Mouse (Mus musculus) kidney, adult 2 months (tissue): ENCODE measurements around the gene Hoxd13. TPM values are rescaled to one million over a fixed set of nuclear protein-coding genes. Genes with fewer than 3 reads are reported as not detected.

ENCODE experiments used
- DNase-seq: peaks from one replicate; pipeline ENCODE4 v3.0.0; 2021
- H3K27ac ChIP-seq: fragments of 200-500 bp; 2 replicates; pipeline ENCODE4 v1.5.1; 2012; ENCODE audit warnings: low read depth, low read length, control low read depth, inconsistent platforms; ENCODE audit not compliant: insufficient read depth
- H3K27me3 ChIP-seq: fragments of 200-500 bp; replicated peaks from 2 replicates; pipeline ENCODE4 v1.6.1; 2012; ENCODE audit warnings: mild to moderate bottlenecking, moderate library complexity, low read length, inconsistent platforms; ENCODE audit not compliant: control insufficient read depth, insufficient read depth
- H3K36me3 ChIP-seq: fragments of 200-500 bp; 2 replicates; pipeline ENCODE4 v1.6.1; 2012; ENCODE audit warnings: mild to moderate bottlenecking, moderate library complexity, low read length, inconsistent platforms; ENCODE audit not compliant: control insufficient read depth, insufficient read depth
- H3K4me1 ChIP-seq: fragments of 200-500 bp; 2 replicates; pipeline ENCODE4 v1.6.1; 2011; ENCODE audit warnings: low read length; ENCODE audit not compliant: control insufficient read depth, insufficient read depth
- H3K4me3 ChIP-seq: fragments of 200-500 bp; 2 replicates; pipeline ENCODE4 v1.5.1; 2011; ENCODE audit warnings: mild to moderate bottlenecking, low read depth, low read length, control low read depth; ENCODE audit not compliant: insufficient read depth
- CTCF ChIP-seq: fragments of 200-500 bp; conservative IDR thresholded peaks from 2 replicates; pipeline ENCODE4 v1.5.1; 2011; ENCODE audit warnings: low read depth, mild to moderate bottlenecking, control low read depth, low read length, moderate library complexity, mixed read lengths; ENCODE audit not compliant: insufficient read depth, insufficient read length
- POLR2A ChIP-seq: fragments of 200-500 bp; IDR thresholded peaks from one replicate; pipeline ENCODE4 v1.6.1; 2011; ENCODE audit warnings: low read depth, low read length, control low read depth
- WGBS: fragments of 180-500 bp; shearing (Covaris S2); methylation state at CpG from one replicate; pipeline ENCODE4 v1.1.7; 2018; 5-methylcytosine and 5-hydroxymethylcytosine counted together
- polyA plus RNA-seq: library from polyadenylated mRNA; depleted of rRNA; stranded (reverse); fragments of >200 nt; gene quantifications from 2 replicates; pipeline ENCODE4 v1.2.3, GENCODE M21; 2012; rRNA removed

The Hoxd13 gene
- polyA plus RNA-seq, 1 experiment: not detected

GRCm38 (mm10) chr2:74713239-74714150, 45.4 kb downstream of the Hoxd13 start:
- 33% methylated on average over 19 of the region's 19 CpGs for WGBS
- Histone ChIP-seq H3K27ac (peak overlapping the region; percentile 79), H3K4me1 (peaks cover 8% of the 10 kb centered on the region; the same call in 1 of the 2 replicates), H3K36me3 (no peaks in the 10 kb centered on the region), H3K4me3 (peak overlapping the region; percentile 44), H3K27me3 (no peaks in the 10 kb centered on the region)
- no peak for TF ChIP-seq CTCF
- no peak for TF ChIP-seq POLR2A
- DNase-seq: no peak

- Histone ChIP-seq H3K4me1 (peaks cover 5% of the 10 kb centered on the region; the same call in 1 of the 2 replicates), H3K36me3 (no peaks in the 10 kb centered on the region), H3K27ac (peak overlapping the region; percentile 79), H3K27me3 (no peaks in the 10 kb centered on the region), H3K4me3 (peak overlapping the region; percentile 22)
- TF ChIP-seq CTCF: no peak
- TF ChIP-seq POLR2A: no peak
- 18% methylated on average over 18 of the region's 18 CpGs for WGBS
- DNase-seq: no peak
These were observed 46.2 kb downstream of the Hoxd13 start for GRCm38 (mm10) chr2:74714156-74714789.

GRCm38 (mm10) chr2:74714881-74715280, 46.8 kb downstream of the Hoxd13 start:
- no peaks in the 10 kb centered on the region for H3K27me3 ChIP-seq
- peak; percentile 22 for TF ChIP-seq POLR2A
- no peak for TF ChIP-seq CTCF
- H3K36me3 ChIP-seq: no peaks in the 10 kb centered on the region
- 20% methylated on average over 14 of the region's 14 CpGs for WGBS
- peak overlapping the region; percentile 79 for H3K27ac ChIP-seq
- peak overlapping the region; percentile 6 for H3K4me3 ChIP-seq
- H3K4me1 ChIP-seq: peaks cover 8% of the 10 kb centered on the region; the same call in 1 of the 2 replicates
- no peak for DNase-seq

- no peaks in the 10 kb centered on the region for H3K36me3 ChIP-seq
- peak; percentile 94 for DNase-seq
- peak; percentile 92 for TF ChIP-seq CTCF
- no peak for TF ChIP-seq POLR2A
- H3K27ac ChIP-seq: no peak overlapping the region; the same call in 1 of the 2 replicates
- 4% methylated on average over 26 of the region's 26 CpGs for WGBS
- no peaks in the 10 kb centered on the region for H3K27me3 ChIP-seq
- H3K4me3 ChIP-seq: peak overlapping the region; percentile 12; the same call in 1 of the 2 replicates
- H3K4me1 ChIP-seq: peaks cover 8% of the 10 kb centered on the region; the same call in 1 of the 2 replicates
These were observed 47.6 kb downstream of the Hoxd13 start for GRCm38 (mm10) chr2:74715504-74716241.

- TF ChIP-seq POLR2A (no peak), CTCF (no peak)
- H3K27ac ChIP-seq: no peak overlapping the region
- no peaks in the 10 kb centered on the region for H3K36me3 ChIP-seq
- H3K4me3 ChIP-seq: no peak overlapping the region
- no peaks in the 10 kb centered on the region for H3K27me3 ChIP-seq
- peaks cover 21% of the 10 kb centered on the region; the same call in 1 of the 2 replicates for H3K4me1 ChIP-seq
- 56% methylated on average over 2 of the region's 2 CpGs for WGBS
- no peak for DNase-seq
These were observed 52.3 kb downstream of the Hoxd13 start for GRCm38 (mm10) chr2:74720384-74720783.

GRCm38 (mm10) chr2:74720955-74721491, 52.9 kb downstream of the Hoxd13 start:
- Histone ChIP-seq H3K27ac (no peak overlapping the region), H3K36me3 (no peaks in the 10 kb centered on the region), H3K4me1 (peaks cover 24% of the 10 kb centered on the region; the same call in 1 of the 2 replicates), H3K4me3 (no peak overlapping the region), H3K27me3 (no peaks in the 10 kb centered on the region)
- TF ChIP-seq POLR2A: no peak
- no peak for TF ChIP-seq CTCF
- DNase-seq: no peak
- WGBS: 57% methylated on average over 5 of the region's 5 CpGs

Other genes with a start within 250 kb of the Hoxd13 start
- 2.6 and 3.5 TPM in 2 replicates for gene Lnpk, start 88.9 kb upstream of the Hoxd13 start, polyA plus RNA-seq
- not detected in 2 replicates for gene Evx2, start 8.8 kb upstream of the Hoxd13 start, polyA plus RNA-seq
- gene Hoxd12, start 6.7 kb downstream of the Hoxd13 start, polyA plus RNA-seq: not detected in 2 replicates
- gene Hoxd11, start 11.2 kb downstream of the Hoxd13 start, polyA plus RNA-seq: 2.1 and 2.8 TPM in 2 replicates
- 7.6 and 7.9 TPM in 2 replicates for gene Hoxd10, start 23.6 kb downstream of the Hoxd13 start, polyA plus RNA-seq
- gene Hoxd9, start 29.4 kb downstream of the Hoxd13 start, polyA plus RNA-seq: 23.9 and 26.0 TPM in 2 replicates
- 45.8 and 46.2 TPM in 2 replicates for gene Hoxd8, start 36.3 kb downstream of the Hoxd13 start, polyA plus RNA-seq
- 10.2 and 10.7 TPM in 2 replicates for gene Hoxd3, start 43.6 kb downstream of the Hoxd13 start, polyA plus RNA-seq
- 20.3 and 31.4 TPM in 2 replicates for gene Hoxd4, start 43.6 kb downstream of the Hoxd13 start, polyA plus RNA-seq
- 5.5 and 7.8 TPM in 2 replicates for gene Gm28230, start 58.4 kb downstream of the Hoxd13 start, polyA plus RNA-seq
- 0.04 and 0.08 TPM in 2 replicates for gene Hoxd1, start 94.7 kb downstream of the Hoxd13 start, polyA plus RNA-seq
- gene Mtx2, start 157.5 kb downstream of the Hoxd13 start, polyA plus RNA-seq: 66.8 and 68.3 TPM in 2 replicates